Mouse (Mus musculus) midbrain, embryonic 13.5 days (tissue): ENCODE measurements at regions not wholly inside any gene's neighbourhood (a gene's known extent, or its start where the extent isn't known, plus 50 kb on each side); places are given as distances from the start of the nearest gene placed in this dataset.

ENCODE experiments used
- ATAC-seq: fragments of 200-750 bp; cut with Nextera tagmentation; 2 replicates; pipeline ENCODE4 v1.8.0; 2017; ENCODE audit warnings: mild to moderate bottlenecking, moderate TSS enrichment, moderate library complexity
- H3K27ac ChIP-seq: fragments of 300-500 bp; sonication (generic); 2 replicates; pipeline ENCODE4 v1.5.1; 2015; ENCODE audit warnings: inconsistent platforms, mild to moderate bottlenecking, moderate library complexity
- H3K27me3 ChIP-seq: fragments of 300-500 bp; sonication (generic); 2 replicates; pipeline ENCODE4 v1.6.1; 2015; ENCODE audit warnings: mild to moderate bottlenecking, inconsistent platforms
- H3K36me3 ChIP-seq: fragments of 300-500 bp; sonication (generic); 2 replicates; pipeline ENCODE4 v1.6.1; 2015; ENCODE audit warnings: mild to moderate bottlenecking, inconsistent platforms
- H3K4me1 ChIP-seq: fragments of 300-500 bp; sonication (generic); replicated peaks from 2 replicates; pipeline ENCODE4 v1.6.1; 2015; ENCODE audit warnings: inconsistent platforms
- H3K4me2 ChIP-seq: fragments of 300-500 bp; sonication (generic); replicated peaks from 2 replicates; pipeline ENCODE4 v1.6.1; 2015; ENCODE audit warnings: moderate library complexity, mild to moderate bottlenecking, inconsistent platforms
- H3K4me3 ChIP-seq: fragments of 300-500 bp; sonication (generic); replicated peaks from 2 replicates; pipeline ENCODE4 v1.5.1; 2015; ENCODE audit warnings: mild to moderate bottlenecking, inconsistent platforms
- H3K9ac ChIP-seq: fragments of 300-500 bp; sonication (generic); replicated peaks from 2 replicates; pipeline ENCODE4 v1.6.1; 2015; ENCODE audit warnings: mild to moderate bottlenecking, inconsistent platforms
- H3K9me3 ChIP-seq: fragments of 300-500 bp; sonication (generic); 2 replicates; pipeline ENCODE4 v1.6.1; 2016; ENCODE audit warnings: mild to moderate bottlenecking, inconsistent platforms
- WGBS: fragments of 180-500 bp; shearing (Covaris S2); methylation state at CpG from one replicate; pipeline ENCODE4 v1.1.7; 2015; 5-methylcytosine and 5-hydroxymethylcytosine counted together

DNA sequence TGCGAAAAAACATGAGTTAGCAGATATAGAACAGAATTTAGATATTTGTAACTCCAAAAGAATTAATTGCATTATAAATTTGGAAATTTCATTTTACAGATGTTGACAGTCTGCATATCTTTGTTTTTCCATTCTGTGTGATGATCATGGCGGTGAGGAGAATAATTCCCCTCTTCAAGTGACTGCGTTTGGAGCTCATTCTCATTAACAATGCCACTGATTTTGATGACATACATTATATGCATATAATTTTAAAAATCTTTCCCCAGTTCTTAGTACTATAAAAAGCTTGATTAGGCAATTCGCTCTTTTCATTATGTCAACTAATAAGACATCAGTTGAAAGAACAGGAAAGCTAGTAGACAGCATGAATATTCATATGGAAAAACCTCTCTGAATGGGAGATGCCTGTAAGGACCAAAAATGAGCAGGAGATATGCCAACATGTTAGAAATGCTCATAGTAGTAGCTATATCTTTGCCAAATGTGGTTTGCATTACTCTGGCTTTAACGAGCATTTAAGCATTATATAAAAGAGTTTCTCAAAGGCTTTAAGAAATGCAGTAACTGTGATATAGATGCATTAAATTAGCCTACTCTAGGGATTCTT is 849.2 kb upstream of the Cldn34c4 start:
- Histone ChIP-seq H3K4me1 (no peaks in the 10 kb centered on the region), H3K36me3 (no peaks in the 10 kb centered on the region), H3K9ac (no peak overlapping the region), H3K9me3 (no peaks in the 10 kb centered on the region), H3K27me3 (no peaks in the 10 kb centered on the region), H3K4me2 (no peak overlapping the region), H3K4me3 (no peak overlapping the region), H3K27ac (no peak overlapping the region)
- 85% methylated on average over 5 of the region's 5 CpGs for WGBS
- ATAC-seq, result no peak

- Histone ChIP-seq H3K4me1 (no peaks in the 10 kb centered on the region), H3K9me3 (no peaks in the 10 kb centered on the region), H3K27ac (no peak overlapping the region), H3K4me3 (no peak overlapping the region), H3K36me3 (no peaks in the 10 kb centered on the region), H3K9ac (no peak overlapping the region), H3K4me2 (no peak overlapping the region), H3K27me3 (no peaks in the 10 kb centered on the region)
- 16% methylated on average over 3 of the region's 3 CpGs for WGBS
- ATAC-seq, result no peak
Observed at GRCm38 (mm10) chrX:128577402-128577801, 841.0 kb upstream of the Cldn34c4 start.

DNA sequence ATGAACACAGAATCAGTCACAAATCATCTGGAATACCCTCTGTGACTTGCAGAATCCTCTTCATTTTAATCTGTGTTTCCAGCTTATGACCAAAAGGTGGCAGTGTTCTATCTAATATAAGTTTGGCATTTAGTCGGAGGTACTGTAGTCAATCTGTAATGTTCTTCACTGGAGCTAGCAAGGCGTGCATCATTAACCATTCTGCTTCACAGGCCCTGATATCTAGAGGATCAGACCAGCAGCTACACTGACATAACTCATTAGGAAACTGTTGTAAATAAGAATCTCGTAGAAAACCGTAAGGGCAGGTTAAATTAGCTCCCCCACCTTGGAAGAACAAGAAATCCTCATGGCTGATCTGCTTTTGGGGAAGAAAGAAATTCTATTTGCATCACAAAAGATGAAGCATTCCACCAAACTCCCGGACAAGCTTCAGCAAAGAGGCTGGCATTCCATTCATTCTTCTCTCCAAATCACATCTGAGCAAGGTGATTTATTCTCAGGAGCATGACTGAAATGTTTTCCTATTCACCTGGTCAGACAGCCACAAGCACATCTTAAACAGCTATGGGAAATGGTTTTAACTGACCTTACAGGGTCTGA is 840.0 kb upstream of the Cldn34c4 start:
- ATAC-seq, result peak; percentile 89; the same call in 1 of the 2 replicates
- peak overlapping the region; percentile 20; the same call in 1 of the 2 replicates for H3K4me2 ChIP-seq

More for the DNA sequence above, 840.0 kb upstream of the Cldn34c4 start:
- H3K27me3 ChIP-seq, result no peaks in the 10 kb centered on the region
- no peaks in the 10 kb centered on the region for H3K36me3 ChIP-seq
- 14% methylated on average over 5 of the region's 5 CpGs for WGBS
- H3K9me3 ChIP-seq, result no peaks in the 10 kb centered on the region
- no peak overlapping the region for H3K4me3 ChIP-seq
- H3K27ac ChIP-seq, result peak overlapping the region; percentile 30; the same call in 1 of the 2 replicates
- no peaks in the 10 kb centered on the region for H3K4me1 ChIP-seq
- no peak overlapping the region for H3K9ac ChIP-seq
